ENCODE assay signal across 17 mouse cellular contexts in genomic region chr14:34331886-34332285, GRCm38 (mm10). TPM values are rescaled to one million over a fixed set of nuclear protein-coding genes. Genes with fewer than 3 reads are reported as not detected.
DNase-seq lines count a peak whose midpoint lies in the region; ATAC-seq and TF ChIP-seq lines count a peak whose summit lies in the region.
"Had no signal": no experiment of that assay in that cellular context is flagged by ENCODE, and none has a peak within 500 bp of the region (broad histone marks: within the 10 kb centered on the region; RNA-seq: fewer than 3 reads in every experiment).

No protein-coding gene starts in this region.

- peak; percentile 74 for DNase-seq in kidney, adult 2 months
- no peak for DNase-seq in kidney, postnatal 10 days
- DNase-seq in neural tube, embryonic 10.5 days (ENCODE audit: extremely low spot score, low spot score), result no peak
- no peak for DNase-seq in adrenal gland, adult 18-20 months (ENCODE audit: low spot score in 2 of 2)
- DNase-seq: adrenal gland, adult 8-10 months; gastrocnemius, adult 2 months; heart, postnatal 4 days; lung, adult 18-20 months had no signal

- no peaks in the 10 kb centered on the region for H3K27me3 ChIP-seq in kidney, adult 2 months (replicated peaks; ENCODE audit: control insufficient read depth, insufficient read depth, low read length)
- no peaks in the 10 kb centered on the region for H3K27me3 ChIP-seq in neural tube, embryonic 13.5 days
- H3K27me3 ChIP-seq in hindbrain, embryonic 16.5 days (replicated peaks; ENCODE audit: control insufficient read depth, insufficient read depth, low read length), result no peaks in the 10 kb centered on the region
- no peaks in the 10 kb centered on the region for H3K27me3 ChIP-seq in neural tube, embryonic 14.5 days (ENCODE audit: control insufficient read depth, insufficient read depth, low read length)
- H3K27me3 ChIP-seq: CH12.LX; embryonic facial prominence, embryonic 15.5 days; limb, embryonic 13.5 days; Patski had no signal

- H3K36me3 ChIP-seq in kidney, adult 2 months (ENCODE audit: control insufficient read depth, insufficient read depth, low read length), result peaks cover 20% of the 10 kb centered on the region
- H3K36me3 ChIP-seq in neural tube, embryonic 13.5 days, result peaks cover 85% of the 10 kb centered on the region
- peaks cover 46% of the 10 kb centered on the region for H3K36me3 ChIP-seq in hindbrain, embryonic 16.5 days (ENCODE audit: control insufficient read depth, insufficient read depth, low read length)
- peaks cover 34% of the 10 kb centered on the region for H3K36me3 ChIP-seq in neural tube, embryonic 14.5 days (ENCODE audit: control insufficient read depth, insufficient read depth, low read length)

- no peaks in the 10 kb centered on the region for H3K9me3 ChIP-seq in neural tube, embryonic 13.5 days
- H3K9me3 ChIP-seq in hindbrain, embryonic 16.5 days (ENCODE audit: control insufficient read depth, low read length), result no peaks in the 10 kb centered on the region
- H3K9me3 ChIP-seq in neural tube, embryonic 14.5 days (ENCODE audit: control insufficient read depth, low read length), result no peaks in the 10 kb centered on the region
- H3K9me3 ChIP-seq: embryonic facial prominence, embryonic 15.5 days; heart, embryonic 10.5 days; limb, embryonic 13.5 days had no signal

- H3K4me1 ChIP-seq in kidney, adult 2 months (ENCODE audit: control insufficient read depth, insufficient read depth, low read length), result peaks cover 5% of the 10 kb centered on the region; the same call in 1 of the 2 replicates
- no peaks in the 10 kb centered on the region for H3K4me1 ChIP-seq in neural tube, embryonic 13.5 days (replicated peaks)
- no peaks in the 10 kb centered on the region for H3K4me1 ChIP-seq in hindbrain, embryonic 16.5 days (ENCODE audit: control insufficient read depth, insufficient read depth, low read depth, low read length)
- H3K4me1 ChIP-seq in neural tube, embryonic 14.5 days (ENCODE audit: control insufficient read depth, insufficient read depth, low read length), result no peaks in the 10 kb centered on the region
- H3K4me1 ChIP-seq: embryonic facial prominence, embryonic 15.5 days; heart, embryonic 10.5 days; limb, embryonic 13.5 days had no signal

- H3K9ac ChIP-seq in neural tube, embryonic 13.5 days, result no peak overlapping the region
- no peak overlapping the region for H3K9ac ChIP-seq in hindbrain, embryonic 16.5 days (ENCODE audit: low read depth, low read length)
- no peak overlapping the region for H3K9ac ChIP-seq in neural tube, embryonic 14.5 days (replicated peaks; ENCODE audit: low read depth, low read length)
- H3K9ac ChIP-seq: embryonic facial prominence, embryonic 15.5 days; limb, embryonic 13.5 days had no signal

- H3K27ac ChIP-seq in kidney, adult 2 months (ENCODE audit: insufficient read depth, low read depth, low read length), result peak overlapping the region; percentile 53; the same call in 1 of the 2 replicates
- peak overlapping the region; percentile 4; the same call in 1 of the 2 replicates for H3K27ac ChIP-seq in neural tube, embryonic 13.5 days (replicated peaks)
- H3K27ac ChIP-seq in hindbrain, embryonic 16.5 days (ENCODE audit: low read depth, low read length), result peak overlapping the region; percentile 1; the same call in 1 of the 2 replicates
- no peak overlapping the region; the same call in 1 of the 2 replicates for H3K27ac ChIP-seq in neural tube, embryonic 14.5 days (ENCODE audit: low read depth, low read length)
- H3K27ac ChIP-seq: embryonic facial prominence, embryonic 15.5 days; gastrocnemius, adult 2 months; heart, embryonic 10.5 days; limb, embryonic 13.5 days; macrophage had no signal

- no peak for TF ChIP-seq CTCF in kidney, adult 2 months (conservative IDR thresholded peaks at IDR 0.05; ENCODE audit: insufficient read depth, insufficient read length, low read depth, low read length)

- ATAC-seq in neural tube, embryonic 13.5 days (ENCODE audit: low read depth), result no peak
- peak; percentile 43; the same call in 1 of the 2 replicates for ATAC-seq in hindbrain, embryonic 16.5 days
- peak; percentile 53; the same call in 1 of the 2 replicates for ATAC-seq in neural tube, embryonic 14.5 days (ENCODE audit: low read depth)
- ATAC-seq: Patski had no signal

- no peak overlapping the region for H3K4me3 ChIP-seq in kidney, adult 2 months (ENCODE audit: insufficient read depth, low read depth, low read length)
- H3K4me3 ChIP-seq in neural tube, embryonic 13.5 days, result no peak overlapping the region
- no peak overlapping the region for H3K4me3 ChIP-seq in hindbrain, embryonic 16.5 days (ENCODE audit: low read length)
- no peak overlapping the region for H3K4me3 ChIP-seq in neural tube, embryonic 14.5 days (ENCODE audit: low read depth, low read length)
- H3K4me3 ChIP-seq: embryonic facial prominence, embryonic 15.5 days; gastrocnemius, adult 2 months; heart, embryonic 10.5 days; limb, embryonic 13.5 days had no signal

- 41% methylated on average over 3 of the region's 3 CpGs for WGBS in kidney, adult 2 months
- WGBS in neural tube, embryonic 13.5 days, result 80% methylated on average over 3 of the region's 3 CpGs
- WGBS in hindbrain, embryonic 16.5 days, result 79% methylated on average over 3 of the region's 3 CpGs
- 79% methylated on average over 3 of the region's 3 CpGs for WGBS in neural tube, embryonic 14.5 days

- H3K4me2 ChIP-seq in neural tube, embryonic 13.5 days, result no peak overlapping the region
- no peak overlapping the region for H3K4me2 ChIP-seq in hindbrain, embryonic 16.5 days (ENCODE audit: low read length)
- no peak overlapping the region for H3K4me2 ChIP-seq in neural tube, embryonic 14.5 days (ENCODE audit: low read depth, low read length)
- H3K4me2 ChIP-seq: embryonic facial prominence, embryonic 15.5 days; limb, embryonic 13.5 days had no signal

- no peak for TF ChIP-seq POLR2A in kidney, adult 2 months (IDR thresholded peaks at IDR 0.05; ENCODE audit: low read depth, low read length)

RNA-seq across cellular contexts. Expression of gene Glud1, which starts 21.4 kb away (rescaled TPM):
- polyA plus RNA-seq in kidney, adult 2 months (2012; rRNA removed), result 236 and 242 TPM in 2 replicates
- polyA plus RNA-seq in neural tube, embryonic 13.5 days (2015; fragmentation: Nextera tagmentation; extraction: Ambion mirVana), result 109 and 111 TPM in 2 replicates
- 112 and 115 TPM in 2 replicates for polyA plus RNA-seq in hindbrain, embryonic 16.5 days (2015; fragmentation: Nextera tagmentation; extraction: Ambion mirVana)
- 145 and 152 TPM in 2 replicates for polyA plus RNA-seq in neural tube, embryonic 14.5 days (2014; fragmentation: Nextera tagmentation; extraction: Ambion mirVana)
- 100 to 1,000 TPM; 186 to 200 TPM for total RNA-seq in adrenal gland, adult 18-20 months (2021)

RNA-seq across cellular contexts. Expression of gene Shld2, which starts 21.6 kb away (rescaled TPM):
- 3.6 TPM in 2 replicates for polyA plus RNA-seq in kidney, adult 2 months (2012; rRNA removed)
- polyA plus RNA-seq in neural tube, embryonic 13.5 days (2015; fragmentation: Nextera tagmentation; extraction: Ambion mirVana), result 5.8 and 6.0 TPM in 2 replicates
- polyA plus RNA-seq in hindbrain, embryonic 16.5 days (2015; fragmentation: Nextera tagmentation; extraction: Ambion mirVana), result 5.4 and 5.8 TPM in 2 replicates
- 5.1 and 8.0 TPM in 2 replicates for polyA plus RNA-seq in neural tube, embryonic 14.5 days (2014; fragmentation: Nextera tagmentation; extraction: Ambion mirVana)
- total RNA-seq in adrenal gland, adult 18-20 months (2021), result 1 to 10 TPM; 9.2 to 9.5 TPM

RNA-seq across cellular contexts. Expression of gene Fam25c, which starts 23.3 kb away (rescaled TPM):
- polyA plus RNA-seq in kidney, adult 2 months (2012; rRNA removed), result 16.3 and 28.4 TPM in 2 replicates
- polyA plus RNA-seq in neural tube, embryonic 13.5 days (2015; fragmentation: Nextera tagmentation; extraction: Ambion mirVana), result not detected in 2 replicates
- not detected in 2 replicates for polyA plus RNA-seq in hindbrain, embryonic 16.5 days (2015; fragmentation: Nextera tagmentation; extraction: Ambion mirVana)
- not detected in 2 replicates for polyA plus RNA-seq in neural tube, embryonic 14.5 days (2014; fragmentation: Nextera tagmentation; extraction: Ambion mirVana)
- not detected for total RNA-seq in adrenal gland, adult 18-20 months (2021)
- total RNA-seq: adrenal gland, adult 8-10 months; CH12.LX; gastrocnemius, adult 2 months; heart, postnatal 4 days had no signal
- polyA plus RNA-seq: heart, embryonic 10.5 days; macrophage; Patski had no signal

RNA-seq across cellular contexts. Expression of gene Sncg, which starts 42.7 kb away (rescaled TPM):
- polyA plus RNA-seq in kidney, adult 2 months (2012; rRNA removed), result 17.6 and 19.1 TPM in 2 replicates
- polyA plus RNA-seq in neural tube, embryonic 13.5 days (2015; fragmentation: Nextera tagmentation; extraction: Ambion mirVana), result 641 and 796 TPM in 2 replicates
- 188 and 207 TPM in 2 replicates for polyA plus RNA-seq in hindbrain, embryonic 16.5 days (2015; fragmentation: Nextera tagmentation; extraction: Ambion mirVana)
- 279 and 514 TPM in 2 replicates for polyA plus RNA-seq in neural tube, embryonic 14.5 days (2014; fragmentation: Nextera tagmentation; extraction: Ambion mirVana)
- 100 to 1,000 TPM in 1 of 2 experiments, 10 to 100 TPM in 1; 16.6 to 229 TPM for total RNA-seq in adrenal gland, adult 18-20 months (2021)
- polyA plus RNA-seq: macrophage, Patski had no signal

RNA-seq across cellular contexts. Expression of gene Mmrn2, which starts 43.4 kb away (rescaled TPM):
- 16.2 and 19.4 TPM in 2 replicates for polyA plus RNA-seq in kidney, adult 2 months (2012; rRNA removed)
- polyA plus RNA-seq in neural tube, embryonic 13.5 days (2015; fragmentation: Nextera tagmentation; extraction: Ambion mirVana), result 6.0 and 6.2 TPM in 2 replicates
- polyA plus RNA-seq in hindbrain, embryonic 16.5 days (2015; fragmentation: Nextera tagmentation; extraction: Ambion mirVana), result 3.8 and 5.0 TPM in 2 replicates
- 2.4 and 4.3 TPM in 2 replicates for polyA plus RNA-seq in neural tube, embryonic 14.5 days (2014; fragmentation: Nextera tagmentation; extraction: Ambion mirVana)
- total RNA-seq in adrenal gland, adult 18-20 months (2021), result 10 to 100 TPM; 24.0 to 28.0 TPM
- total RNA-seq: CH12.LX had no signal
- polyA plus RNA-seq: macrophage had no signal

Comparison
In these comparisons a context has a peak if more than half of its experiments do, and no peak if none do; other contexts are left out.
1. RNA of gene Fam25c, which starts 23.3 kb away (polyA plus RNA-seq): 16.3 to 28.4 TPM in kidney, adult 2 months; not detected in hindbrain, embryonic 16.5 days, not detected in neural tube, embryonic 13.5 days and not detected in neural tube, embryonic 14.5 days; every median in the first group is over 10 times any median in the second.